Mouse (Mus musculus) bone marrow macrophage, adult 2 months (primary cell): Measurements from ENCODE around the gene 4930486L24Rik. TPM values are rescaled to one million over a fixed set of nuclear protein-coding genes. Genes with fewer than 3 reads are reported as not detected.
"Not testable (repeated sequence)": the region's sequence is repeated elsewhere in the genome, so short reads cannot be mapped to it uniquely, and the experiment has no call there.

Experiments
- H3K27ac ChIP-seq: 2 replicates; pipeline ENCODE4 v1.5.1; 2012; ENCODE audit warnings: low read depth, low read length; ENCODE audit not compliant: insufficient read depth
- H3K4me1 ChIP-seq: 2 replicates; pipeline ENCODE4 v1.6.1; 2012; ENCODE audit warnings: low read length; ENCODE audit not compliant: control insufficient read depth, insufficient read depth
- H3K4me3 ChIP-seq: 2 replicates; pipeline ENCODE4 v1.5.1; 2012; ENCODE audit warnings: mild to moderate bottlenecking, low read length, moderate library complexity; ENCODE audit not compliant: insufficient read depth
- CTCF ChIP-seq: IDR thresholded peaks from 2 replicates; pipeline ENCODE4 v1.5.1; 2012; ENCODE audit warnings: low read depth, mild to moderate bottlenecking, low read length, moderate library complexity
- POLR2A ChIP-seq: IDR thresholded peaks from 2 replicates; pipeline ENCODE4 v1.6.1; 2012; ENCODE audit warnings: mild to moderate bottlenecking, low read depth, low read length, borderline replicate concordance
- polyA plus RNA-seq: library from polyadenylated mRNA; stranded (reverse); fragments of >200 nt; gene quantifications from 2 replicates; pipeline ENCODE4 v1.2.4, GENCODE M21; 2012; ENCODE audit not compliant: missing spikeins, insufficient read depth, insufficient read length

Gene 4930486L24Rik
- polyA plus RNA-seq: not detected in 2 replicates

DNA sequence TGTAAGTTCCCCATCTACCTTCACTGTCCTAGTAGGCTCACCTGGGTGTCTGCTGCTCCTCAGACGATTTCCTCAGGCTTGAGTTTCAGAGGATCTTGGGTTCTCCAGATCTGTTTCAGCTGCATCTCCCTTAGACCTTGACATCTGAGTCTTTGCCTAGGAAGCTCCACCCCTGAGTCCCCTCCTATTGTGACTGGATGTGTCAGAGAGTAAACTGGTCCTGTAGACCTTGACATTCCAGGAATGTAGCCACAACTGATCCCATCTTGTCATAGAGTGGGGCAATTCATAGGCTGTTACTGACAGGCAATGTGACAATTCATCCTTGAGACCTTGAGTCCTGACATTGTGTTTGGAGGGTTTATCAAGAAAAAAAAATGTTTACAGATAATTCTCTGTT lies at the start of gene 4930486L24Rik:
TSS of gene 4930486L24Rik (minus strand) at position 195 of the 400 bp plus-strand sequence.
- TF ChIP-seq POLR2A (no peak), CTCF (no peak)
- peaks cover 2% of the 10 kb centered on the region; the same call in 1 of the 2 replicates for H3K4me1 ChIP-seq
- H3K4me3 ChIP-seq: no peak within 1 kb of the TSS

DNA sequence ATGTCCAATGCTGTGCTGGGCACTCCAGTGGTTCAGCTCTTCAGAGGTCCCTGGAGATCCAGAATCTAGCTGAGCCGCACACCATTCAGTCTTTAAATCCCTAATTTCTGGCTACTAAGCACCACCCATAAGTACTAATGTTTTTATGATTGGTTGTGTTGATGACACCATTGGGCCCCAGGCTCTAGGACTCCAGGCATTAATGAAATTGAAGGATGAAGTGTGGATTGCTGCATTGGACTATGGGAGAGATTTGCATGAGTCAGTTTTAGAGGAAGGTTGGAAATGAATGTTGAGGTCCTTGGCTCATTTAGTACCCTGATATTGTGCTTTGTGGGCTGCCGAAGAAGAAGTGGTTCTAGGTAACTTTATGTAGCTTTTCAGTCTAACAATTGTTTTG lies 40.5 kb upstream of the 4930486L24Rik start, which contains the start of gene Tpbpb:
TSS of gene Tpbpb (minus strand) at position 101 of the 400 bp plus-strand sequence.
- H3K4me1 ChIP-seq, H3K27ac ChIP-seq, H3K4me3 ChIP-seq: not testable (repeated sequence)

More for the DNA sequence above, at the start of gene 4930486L24Rik:
- no peak within 1 kb of the TSS for H3K27ac ChIP-seq

DNA sequence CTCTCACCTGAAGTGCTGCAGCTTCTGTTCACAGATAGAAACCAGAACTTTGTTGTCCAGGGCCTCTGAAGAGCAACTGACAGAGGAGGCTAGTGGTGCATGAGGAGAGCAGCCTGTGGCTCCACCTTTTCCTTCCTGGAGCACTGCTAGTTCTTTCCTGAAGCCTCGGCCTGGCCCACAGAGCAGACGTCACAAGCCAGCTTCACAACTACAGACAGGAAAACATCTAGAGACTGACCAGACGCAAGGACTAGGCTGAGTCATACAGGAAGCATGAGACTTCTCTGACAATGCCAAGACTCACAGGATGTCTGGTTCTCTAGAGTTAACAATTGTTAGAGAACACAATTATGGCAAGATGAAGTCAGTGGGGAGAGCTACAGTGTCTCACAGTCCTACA lies 33.1 kb upstream of the 4930486L24Rik start, which contains the start of gene Ctla2b:
TSS of gene Ctla2b (minus strand) at position 120 of the 400 bp plus-strand sequence.
- Histone ChIP-seq H3K4me1 (peaks cover 29% of the 10 kb centered on the region), H3K27ac (peak within 1 kb of the TSS; percentile 82), H3K4me3 (peak within 1 kb of the TSS; percentile 46)
- no peak for TF ChIP-seq CTCF
- TF ChIP-seq POLR2A: no peak

DNA sequence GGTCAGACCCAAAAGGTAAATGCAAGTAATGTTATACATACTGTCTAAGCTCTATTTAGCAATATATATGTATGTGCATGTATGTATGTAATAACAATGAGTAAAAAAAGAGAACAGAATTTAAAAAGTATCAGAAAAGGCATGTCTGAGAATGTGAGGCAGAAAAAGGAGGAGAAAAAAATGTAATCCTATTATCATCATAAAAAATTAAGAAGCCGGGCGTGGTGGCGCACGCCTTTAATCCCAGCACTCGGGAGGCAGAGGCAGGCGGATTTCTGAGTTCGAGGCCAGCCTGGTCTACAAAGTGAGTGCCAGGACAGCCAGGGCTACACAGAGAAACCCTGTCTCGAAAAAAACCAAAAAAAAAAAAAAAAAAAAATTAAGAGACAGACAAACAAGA lies 32.5 kb upstream of the 4930486L24Rik start, which contains the start of gene Gm49392:
TSS of gene Gm49392 (minus strand) at position 101 of the 400 bp plus-strand sequence.
- H3K27ac ChIP-seq: peak within 1 kb of the TSS; percentile 82
- H3K4me1 ChIP-seq: peaks cover 33% of the 10 kb centered on the region
- peak within 1 kb of the TSS; percentile 46 for H3K4me3 ChIP-seq

DNA sequence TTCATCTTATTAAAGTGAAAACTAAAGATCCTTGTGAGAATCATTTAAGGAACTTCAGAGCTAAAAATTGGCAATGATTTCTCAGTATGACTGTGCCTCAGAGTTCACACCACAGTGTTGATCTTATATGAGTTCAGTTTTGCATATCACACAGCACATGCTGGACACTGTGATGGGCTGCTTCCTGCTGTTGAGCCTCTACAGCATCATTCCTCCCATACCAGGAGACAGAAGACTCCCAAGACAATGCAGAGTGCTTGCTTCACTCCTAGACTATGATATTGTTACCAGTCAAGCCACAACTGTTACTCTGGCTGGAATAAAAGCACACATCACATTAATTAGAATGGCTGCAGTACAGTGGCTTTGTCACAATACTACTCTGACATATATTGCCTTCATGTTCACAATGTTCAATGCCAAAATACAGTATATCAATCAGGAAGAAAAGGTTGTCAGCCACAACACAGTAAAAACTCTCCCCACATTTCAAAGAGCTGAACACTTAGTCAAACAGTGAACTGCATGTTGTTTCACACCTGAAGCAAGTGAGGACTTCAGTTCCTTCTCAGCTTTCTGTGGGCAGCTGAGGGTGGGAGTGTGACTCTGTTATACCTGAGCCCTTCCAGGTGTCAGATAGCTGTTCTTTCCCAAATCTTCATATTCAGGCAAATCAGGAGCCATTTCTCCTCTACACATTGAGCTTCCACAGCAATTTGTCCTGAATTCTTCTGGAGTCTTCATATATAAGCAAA lies 31.3 kb upstream of the 4930486L24Rik start:
- no peak for TF ChIP-seq CTCF
- TF ChIP-seq POLR2A: no peak
- H3K4me3 ChIP-seq: no peak overlapping the region

DNA sequence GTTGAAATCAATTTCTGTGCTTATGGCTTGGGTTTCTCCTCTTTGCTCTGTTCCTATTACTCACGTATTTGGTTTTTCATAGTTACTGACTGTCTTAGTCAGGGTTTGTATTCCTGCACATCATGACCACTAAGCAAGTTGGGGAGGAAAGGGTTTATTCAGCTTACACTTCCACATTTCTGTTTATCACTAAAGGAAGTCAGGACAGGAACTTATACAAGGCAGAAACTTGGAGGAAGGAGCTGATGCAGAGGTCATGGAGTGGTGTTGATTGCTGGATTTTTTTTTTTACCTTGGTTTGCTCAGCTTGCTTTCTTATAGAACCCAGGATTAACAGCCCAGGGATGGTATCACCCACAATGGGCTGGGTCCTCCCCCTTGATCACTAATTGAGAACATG lies 28.0 kb upstream of the 4930486L24Rik start:
- Histone ChIP-seq H3K4me1 (peaks cover 31% of the 10 kb centered on the region), H3K27ac (peak overlapping the region; percentile 100), H3K4me3 (peak overlapping the region; percentile 32; the same call in 1 of the 2 replicates)
- TF ChIP-seq CTCF: no peak
- no peak for TF ChIP-seq POLR2A

More for the DNA sequence above, 31.3 kb upstream of the 4930486L24Rik start:
- Histone ChIP-seq H3K4me1 (peaks cover 36% of the 10 kb centered on the region), H3K27ac (peak overlapping the region; percentile 11; the same call in 1 of the 2 replicates)

DNA sequence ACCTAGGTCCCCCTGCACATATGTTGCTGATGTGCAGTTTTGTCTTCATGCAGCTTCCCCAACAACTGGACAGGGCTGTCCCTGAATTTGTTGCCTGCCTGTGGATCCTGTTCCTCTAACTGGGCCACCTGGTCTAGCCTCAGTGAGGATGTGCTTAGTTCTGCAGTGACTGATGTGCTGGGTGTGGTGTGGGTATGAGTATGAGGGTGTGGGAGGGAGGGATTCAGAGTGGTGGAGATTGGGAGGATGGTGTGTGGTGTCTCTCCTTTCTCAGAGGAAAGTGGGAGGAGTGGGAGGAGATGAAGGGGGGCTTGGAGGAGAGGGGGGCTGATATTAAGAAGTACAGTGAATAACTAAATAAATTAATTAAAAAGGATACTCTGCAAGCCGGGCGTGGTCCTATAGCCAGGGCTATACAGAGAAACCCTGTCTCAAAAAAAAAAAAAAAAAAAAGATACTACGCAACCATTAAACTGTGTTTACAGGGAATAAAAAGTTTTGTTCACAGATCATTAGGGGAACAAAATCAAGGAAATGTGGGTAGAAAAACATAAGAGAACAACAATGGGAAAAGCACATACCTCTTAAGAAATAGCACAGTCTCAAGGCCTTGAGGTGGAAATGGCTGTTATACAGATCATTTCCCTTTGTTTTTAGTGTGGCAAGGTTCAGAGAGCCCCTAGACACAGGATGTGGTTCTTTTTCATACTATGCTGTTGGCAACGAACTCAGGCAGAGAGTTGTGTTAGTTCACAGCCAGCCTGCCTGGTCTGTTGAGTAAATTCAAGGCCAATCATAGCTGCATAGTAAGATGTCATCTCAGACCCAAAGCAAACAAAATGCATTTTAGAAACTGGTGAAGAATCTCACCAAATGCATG lies 15.8 kb downstream of the 4930486L24Rik start:
- Histone ChIP-seq H3K4me1 (no peaks in the 10 kb centered on the region; the same call in 1 of the 2 replicates), H3K4me3 (no peak overlapping the region), H3K27ac (no peak overlapping the region)
- TF ChIP-seq CTCF (no peak), POLR2A (no peak)

DNA sequence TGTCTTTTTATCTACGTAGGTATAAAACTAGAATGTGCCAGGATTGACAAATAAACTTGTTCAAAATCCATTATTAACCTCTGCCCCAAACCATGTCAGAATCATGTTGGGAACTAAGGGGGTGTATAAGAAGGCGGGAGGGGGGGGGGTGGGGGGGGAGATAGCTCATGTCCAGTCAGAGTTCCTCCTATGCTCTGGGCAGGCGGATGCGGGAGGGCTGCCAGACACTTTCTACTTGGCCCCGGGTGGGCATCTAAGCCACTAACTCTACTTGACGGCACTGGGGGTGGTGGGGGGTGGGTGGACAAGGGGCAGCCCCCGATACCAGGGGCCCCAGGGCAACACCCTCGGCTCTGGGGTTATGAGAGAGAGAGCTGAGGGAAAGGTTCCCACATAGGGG lies 21.1 kb downstream of the 4930486L24Rik start:
- H3K4me1 ChIP-seq: peaks cover 15% of the 10 kb centered on the region
- H3K4me3 ChIP-seq: no peak overlapping the region
- TF ChIP-seq CTCF (no peak), POLR2A (no peak)
- H3K27ac ChIP-seq: no peak overlapping the region

DNA sequence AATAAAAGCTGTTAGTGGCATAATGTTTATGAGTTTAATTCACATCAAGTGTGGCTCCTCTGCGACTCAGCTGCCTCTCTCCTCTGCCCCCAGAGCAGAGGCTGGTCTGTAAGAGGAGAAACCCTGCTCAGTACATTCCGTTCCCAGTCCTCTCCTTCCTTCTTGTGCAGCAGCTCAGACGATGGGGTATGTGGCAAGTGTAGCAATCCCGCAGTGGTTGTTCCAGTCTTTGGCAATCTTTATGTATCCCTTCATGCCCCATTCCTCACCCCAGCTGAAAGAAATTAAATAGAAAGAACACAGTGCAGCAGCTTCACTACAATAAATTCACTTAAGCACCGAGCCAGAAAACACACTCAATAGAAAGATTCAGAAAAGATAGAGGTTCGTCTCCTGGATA lies 21.6 kb downstream of the 4930486L24Rik start:
- H3K4me3 ChIP-seq: no peak overlapping the region
- H3K27ac ChIP-seq: no peak overlapping the region
- peaks cover 15% of the 10 kb centered on the region for H3K4me1 ChIP-seq
- no peak for TF ChIP-seq POLR2A
- no peak for TF ChIP-seq CTCF
